Mouse (Mus musculus) small intestine, adult 2 months (tissue): Measurements from ENCODE around the gene Cdca3. TPM values are rescaled to one million over a fixed set of nuclear protein-coding genes. Genes with fewer than 3 reads are reported as not detected.
A peak's percentile ranks its signal among the peaks of the same experiment; 100 is the strongest.

ENCODE experiments used
- H3K27ac ChIP-seq: fragments of 200-500 bp; 2 replicates; pipeline ENCODE4 v1.5.1; 2012; ENCODE audit warnings: low read depth, low read length, control low read depth, inconsistent platforms; ENCODE audit not compliant: insufficient read depth
- H3K27me3 ChIP-seq: fragments of 200-500 bp; 2 replicates; pipeline ENCODE4 v1.6.1; 2012; ENCODE audit warnings: mild to moderate bottlenecking, moderate library complexity, low read length, inconsistent platforms; ENCODE audit not compliant: control insufficient read depth, insufficient read depth
- H3K36me3 ChIP-seq: fragments of 200-500 bp; 2 replicates; pipeline ENCODE4 v1.6.1; 2012; ENCODE audit warnings: mild to moderate bottlenecking, low read length, control low read depth, inconsistent platforms; ENCODE audit not compliant: control insufficient read depth, insufficient read depth
- H3K4me1 ChIP-seq: fragments of 200-500 bp; 2 replicates; pipeline ENCODE4 v1.6.1; 2012; ENCODE audit warnings: low read length, inconsistent platforms, mixed read lengths; ENCODE audit not compliant: control insufficient read depth, insufficient read depth, insufficient read length
- H3K4me3 ChIP-seq: fragments of 200-500 bp; 2 replicates; pipeline ENCODE4 v1.5.1; 2012; ENCODE audit warnings: low read depth, mild to moderate bottlenecking, control low read depth, inconsistent platforms, low read length, moderate library complexity
- CTCF ChIP-seq: fragments of 200-500 bp; IDR thresholded peaks from 2 replicates; pipeline ENCODE4 v1.5.1; 2012; ENCODE audit warnings: low read depth, mild to moderate bottlenecking, control low read depth, inconsistent platforms, low read length, moderate library complexity, mixed read lengths; ENCODE audit not compliant: insufficient replicate concordance, insufficient read length; ENCODE audit errors: extremely low read depth
- POLR2A ChIP-seq: fragments of 200-500 bp; IDR thresholded peaks from 2 replicates; pipeline ENCODE4 v1.6.1; 2012; ENCODE audit warnings: low read depth, mild to moderate bottlenecking, control low read depth, inconsistent platforms, low read length, moderate library complexity
- WGBS: fragments of 180-500 bp; shearing (Covaris S2); methylation state at CpG from one replicate; pipeline ENCODE4 v1.1.7; 2018; 5-methylcytosine and 5-hydroxymethylcytosine counted together
- polyA plus RNA-seq: library from polyadenylated mRNA; depleted of rRNA; stranded (reverse); fragments of >200 nt; gene quantifications from 2 replicates; pipeline ENCODE4 v1.2.3, GENCODE M21; 2012

Gene Cdca3
- polyA plus RNA-seq, 1 experiment: 52.9 TPM

DNA sequence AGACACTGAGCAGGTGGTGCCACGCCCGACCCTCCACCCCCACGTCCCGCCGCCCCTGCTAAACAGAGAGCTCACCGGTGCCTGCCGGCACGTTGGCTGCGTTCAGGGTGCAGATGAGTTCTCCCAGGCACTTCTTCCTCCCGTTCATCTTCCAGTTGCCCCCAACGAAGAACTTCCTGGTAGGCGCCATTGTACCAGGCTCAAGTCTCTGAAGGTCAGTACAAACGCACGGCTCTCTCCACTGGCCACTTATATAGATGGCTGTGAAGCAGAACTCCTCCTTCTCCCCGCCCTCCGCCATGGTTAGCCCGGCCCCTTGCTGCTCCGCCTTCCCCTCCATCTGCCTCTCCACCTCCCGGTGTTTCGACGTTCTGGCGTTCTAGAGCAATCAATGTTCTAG lies 15.4 kb upstream of the Cdca3 start, which contains the start of gene Tpi1:
TSS of gene Tpi1 (minus strand) at position 364 of the 400 bp plus-strand sequence.
- peak within 1 kb of the TSS; percentile 88 for H3K4me3 ChIP-seq
- under 1% methylated on average over 22 of the region's 22 CpGs for WGBS
- peak within 1 kb of the TSS; percentile 65 for H3K27ac ChIP-seq
- no peaks in the 10 kb centered on the region for H3K27me3 ChIP-seq
- peaks cover 36% of the 10 kb centered on the region for H3K36me3 ChIP-seq
- H3K4me1 ChIP-seq: peaks cover 13% of the 10 kb centered on the region; the same call in 1 of the 2 replicates
- TF ChIP-seq POLR2A: peak; percentile 97
- TF ChIP-seq CTCF: no peak

DNA sequence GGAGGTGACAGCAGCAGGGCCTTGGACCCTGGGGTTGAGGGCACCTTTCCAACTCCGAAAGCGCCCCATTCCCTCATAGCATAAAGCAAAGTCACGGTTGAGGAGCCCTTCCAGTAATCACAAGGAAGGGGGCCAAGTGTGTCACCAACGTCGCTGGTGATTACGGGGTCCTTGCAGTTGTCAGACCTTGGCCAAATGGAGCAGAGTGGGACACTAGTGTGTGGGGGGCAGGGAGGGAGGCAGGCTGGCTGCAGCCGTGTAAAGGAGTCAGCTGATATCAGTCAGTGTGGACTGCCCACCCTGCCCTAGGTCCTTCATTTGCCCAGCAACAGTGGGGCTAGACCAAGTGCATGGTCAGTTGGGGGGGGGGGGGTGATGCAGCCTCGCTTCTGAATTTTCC lies 14.9 kb upstream of the Cdca3 start:
- H3K4me3 ChIP-seq: peak overlapping the region; percentile 88
- TF ChIP-seq POLR2A: no peak
- TF ChIP-seq CTCF: no peak
- peaks cover 40% of the 10 kb centered on the region for H3K36me3 ChIP-seq
- H3K27ac ChIP-seq: 0 out of 2 replicates have a peak overlapping the region, but pooled peaks have one; percentile 10
- 16% methylated on average over 8 of the region's 8 CpGs for WGBS
- H3K27me3 ChIP-seq: no peaks in the 10 kb centered on the region
- H3K4me1 ChIP-seq: peaks cover 13% of the 10 kb centered on the region; the same call in 1 of the 2 replicates

DNA sequence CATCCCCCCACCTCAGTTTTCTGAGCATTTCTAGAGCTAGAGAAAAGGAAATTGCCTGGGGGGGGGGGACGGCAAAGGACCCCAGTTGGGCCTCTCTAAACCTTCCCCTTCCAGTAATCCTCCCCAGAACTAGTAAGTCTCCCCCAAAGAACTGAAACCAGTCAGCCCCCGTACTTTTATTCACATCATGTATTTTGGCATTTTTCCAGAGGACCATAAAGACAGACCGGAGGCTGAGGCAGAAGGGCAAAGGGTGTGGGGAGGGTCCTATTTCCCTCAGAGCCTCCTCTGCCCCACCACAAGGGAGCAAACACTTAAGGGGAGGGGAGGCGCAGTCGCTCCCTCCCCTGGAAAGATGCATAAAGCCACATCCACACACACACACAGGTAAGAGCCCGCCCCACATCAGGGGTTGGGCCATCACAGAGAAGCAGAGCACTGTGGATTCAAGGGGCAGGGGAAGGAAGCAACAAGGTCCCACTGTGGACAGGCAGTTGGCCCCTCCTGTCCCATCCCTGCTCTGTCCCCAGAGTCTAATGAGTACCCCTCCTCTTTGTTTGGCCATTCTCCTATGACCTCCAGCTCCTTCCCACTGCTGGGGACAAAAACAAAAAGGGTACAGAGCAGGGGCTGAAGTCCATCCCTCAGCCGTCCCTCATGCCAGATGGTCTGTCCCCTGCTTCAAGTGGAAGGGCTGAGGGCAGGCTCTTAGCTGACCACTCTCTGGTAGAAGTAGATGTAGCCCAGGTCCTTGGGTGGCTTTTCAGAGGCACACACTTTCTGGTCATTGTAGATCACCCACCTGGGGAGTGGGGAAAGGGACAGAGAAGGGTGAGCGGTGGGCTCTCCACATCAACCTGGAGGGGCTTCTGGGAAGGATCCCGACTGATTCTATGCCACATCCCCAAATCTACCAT lies 14.2 kb upstream of the Cdca3 start:
- Histone ChIP-seq H3K27ac (no peak overlapping the region), H3K4me3 (no peak overlapping the region), H3K27me3 (no peaks in the 10 kb centered on the region), H3K4me1 (peaks cover 9% of the 10 kb centered on the region; the same call in 1 of the 2 replicates), H3K36me3 (peaks cover 47% of the 10 kb centered on the region)
- 51% methylated on average over 9 of the region's 9 CpGs for WGBS
- TF ChIP-seq CTCF (no peak), POLR2A (no peak)

DNA sequence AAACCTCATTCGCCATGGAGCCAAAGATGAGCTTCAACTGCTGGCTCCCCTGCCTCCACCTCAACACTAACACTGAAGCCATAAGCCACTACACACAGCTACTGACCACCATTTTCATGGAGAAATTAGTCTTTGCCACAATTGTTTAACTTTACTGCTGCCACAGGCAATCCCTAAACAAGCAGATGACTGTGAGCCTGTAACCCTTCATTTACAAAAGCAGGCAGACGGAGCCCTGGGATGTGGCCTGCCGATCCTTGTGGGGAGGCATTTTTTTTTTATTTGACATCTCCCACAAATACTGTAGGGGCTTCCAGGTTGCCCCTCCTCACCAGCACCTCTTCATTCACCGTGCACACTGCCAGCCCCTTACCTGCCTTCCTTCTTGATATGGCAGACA lies 12.7 kb upstream of the Cdca3 start:
- Histone ChIP-seq H3K27me3 (no peaks in the 10 kb centered on the region), H3K27ac (no peak overlapping the region), H3K4me1 (peaks cover 8% of the 10 kb centered on the region; the same call in 1 of the 2 replicates), H3K4me3 (no peak overlapping the region), H3K36me3 (peaks cover 53% of the 10 kb centered on the region)
- TF ChIP-seq CTCF: no peak
- no peak for TF ChIP-seq POLR2A
- 90% methylated on average over 4 of the region's 4 CpGs for WGBS

DNA sequence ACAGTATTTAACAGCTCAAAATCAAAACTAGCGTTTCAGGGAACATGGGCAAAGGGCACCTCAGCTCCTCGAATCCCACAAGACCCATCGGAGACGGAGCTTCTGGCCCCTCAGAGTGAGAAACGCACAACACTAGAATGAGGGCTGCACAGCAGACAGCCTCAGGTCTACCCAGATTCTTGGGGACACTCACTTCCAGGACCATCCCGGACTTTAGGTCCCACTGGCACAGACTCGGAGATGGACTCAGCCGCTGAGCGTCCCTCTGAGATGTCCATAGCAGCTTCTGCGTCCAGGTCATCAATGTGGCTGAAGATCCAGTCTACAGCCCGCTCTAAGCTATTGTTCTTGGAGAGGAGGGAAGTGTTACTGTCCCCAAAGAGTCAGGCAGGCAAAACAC lies 12.2 kb upstream of the Cdca3 start:
- WGBS: 95% methylated on average over 11 of the region's 11 CpGs
- Histone ChIP-seq H3K36me3 (peaks cover 52% of the 10 kb centered on the region), H3K4me3 (no peak overlapping the region), H3K4me1 (peaks cover 5% of the 10 kb centered on the region; the same call in 1 of the 2 replicates), H3K27me3 (no peaks in the 10 kb centered on the region), H3K27ac (no peak overlapping the region)
- TF ChIP-seq CTCF (no peak), POLR2A (no peak)

DNA sequence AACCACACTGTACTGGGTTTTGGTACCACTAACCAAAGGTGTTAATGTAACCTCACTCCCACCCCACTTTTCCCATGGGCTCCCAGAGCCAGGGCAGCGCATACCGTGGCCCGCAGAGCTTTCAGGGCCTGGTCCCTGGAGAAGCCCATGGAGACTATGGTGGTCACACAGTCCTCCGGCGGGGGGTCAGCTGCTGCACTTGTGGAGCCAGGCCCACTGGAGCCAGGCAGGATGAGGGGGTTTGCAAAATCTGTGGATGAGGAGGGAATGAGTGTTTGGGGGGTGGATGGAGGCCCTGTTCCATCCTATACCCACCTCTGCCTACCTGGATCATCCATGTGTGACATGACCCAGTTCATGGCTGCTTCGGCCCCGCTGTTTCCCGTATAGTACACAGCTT lies 11.8 kb upstream of the Cdca3 start:
- Histone ChIP-seq H3K4me1 (peaks cover 5% of the 10 kb centered on the region; the same call in 1 of the 2 replicates), H3K36me3 (peaks cover 53% of the 10 kb centered on the region), H3K27me3 (no peaks in the 10 kb centered on the region), H3K4me3 (no peak overlapping the region), H3K27ac (no peak overlapping the region)
- 95% methylated on average over 8 of the region's 8 CpGs for WGBS
- no peak for TF ChIP-seq POLR2A
- TF ChIP-seq CTCF: no peak

DNA sequence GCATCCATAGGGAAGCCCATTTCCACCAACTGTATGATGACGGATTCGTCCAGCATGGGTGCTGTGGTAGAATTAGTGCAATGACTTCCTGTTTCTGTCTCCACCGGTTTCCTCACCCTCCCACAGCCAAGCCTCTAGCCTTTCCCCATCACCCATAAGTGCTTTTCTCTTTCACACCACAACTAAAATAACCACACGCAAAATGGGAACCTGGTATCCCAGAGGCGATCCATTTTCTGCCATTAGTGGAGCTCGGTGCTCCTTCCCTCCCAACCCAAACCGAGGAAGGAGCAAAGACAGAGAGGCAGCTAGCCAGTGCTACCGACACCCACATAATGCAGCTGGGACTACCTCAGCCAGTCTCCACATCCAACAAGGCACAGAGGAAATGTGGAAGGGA lies 11.4 kb upstream of the Cdca3 start:
- Histone ChIP-seq H3K27me3 (no peaks in the 10 kb centered on the region), H3K27ac (no peak overlapping the region), H3K4me1 (peaks cover 5% of the 10 kb centered on the region; the same call in 1 of the 2 replicates), H3K36me3 (peaks cover 55% of the 10 kb centered on the region), H3K4me3 (no peak overlapping the region)
- TF ChIP-seq CTCF (no peak), POLR2A (no peak)
- 83% methylated on average over 8 of the region's 8 CpGs for WGBS
